Mouse (Mus musculus) cerebellum, postnatal 14 days (tissue): Measurements from ENCODE around the gene Mgat5b.

ENCODE experiments used
- DNase-seq, 2 experiments: peaks; one replicate each; pipeline ENCODE4 v3.0.0; 2021; ENCODE audit warnings: mixed read lengths in 2 of 2

Gene Mgat5b

GRCm38 (mm10) chr11:116982543-116982942 lies 63.9 kb downstream of the Mgat5b start:
- DNase-seq = no peak

GRCm38 (mm10) chr11:116985504-116986385 lies 67.1 kb downstream of the Mgat5b start:
- DNase-seq = peak; percentile 59 to 70

- DNase-seq = peak; percentile 71 to 87
Measured at GRCm38 (mm10) chr11:116988131-116988530, 69.5 kb downstream of the Mgat5b start.

GRCm38 (mm10) chr11:116990231-116990630 lies 71.6 kb downstream of the Mgat5b start:
- no peak for DNase-seq

GRCm38 (mm10) chr11:116991410-116991809 lies 72.7 kb downstream of the Mgat5b start:
- DNase-seq = peak in 1 of 2 experiments; percentile 46

- no peak for DNase-seq
Measured at GRCm38 (mm10) chr11:116991964-116992363, 73.3 kb downstream of the Mgat5b start.

- DNase-seq = peak; percentile 78 to 83
Measured at GRCm38 (mm10) chr11:116994095-116994582, 75.5 kb downstream of the Mgat5b start.

- DNase-seq = no peak
Measured at GRCm38 (mm10) chr11:116996976-116997375, 78.3 kb downstream of the Mgat5b start.

GRCm38 (mm10) chr11:116998935-116999334 lies 80.3 kb downstream of the Mgat5b start:
- no peak for DNase-seq

GRCm38 (mm10) chr11:117000219-117000618 lies 81.6 kb downstream of the Mgat5b start:
- no peak for DNase-seq

GRCm38 (mm10) chr11:117001789-117002188 lies 83.1 kb downstream of the Mgat5b start:
- no peak for DNase-seq

- no peak for DNase-seq
Measured at GRCm38 (mm10) chr11:117003503-117003902, 84.8 kb downstream of the Mgat5b start.

- DNase-seq = no peak
Measured at GRCm38 (mm10) chr11:117004277-117004676, 85.6 kb downstream of the Mgat5b start.

GRCm38 (mm10) chr11:117017462-117017861 lies 98.8 kb downstream of the Mgat5b start:
- DNase-seq = no peak

GRCm38 (mm10) chr11:117018410-117018809 lies 99.7 kb downstream of the Mgat5b start:
- DNase-seq = peak; percentile 92 to 95

- DNase-seq = no peak
Measured at GRCm38 (mm10) chr11:117021026-117021425, 102.4 kb downstream of the Mgat5b start.

GRCm38 (mm10) chr11:117023537-117023936 lies 104.9 kb downstream of the Mgat5b start:
- DNase-seq = no peak

GRCm38 (mm10) chr11:117027681-117028080 lies 109.0 kb downstream of the Mgat5b start:
- no peak for DNase-seq

- peak; percentile 30 to 42 for DNase-seq
Measured at GRCm38 (mm10) chr11:117028861-117029568, 110.4 kb downstream of the Mgat5b start.

- no peak for DNase-seq
Measured at GRCm38 (mm10) chr11:117029569-117029955, 110.9 kb downstream of the Mgat5b start.

- no peak for DNase-seq
Measured at GRCm38 (mm10) chr11:117030018-117030417, 111.4 kb downstream of the Mgat5b start.

- DNase-seq = no peak
Measured at GRCm38 (mm10) chr11:117030471-117031101, 111.9 kb downstream of the Mgat5b start.

- DNase-seq = no peak
Measured at GRCm38 (mm10) chr11:117031249-117031648, 112.6 kb downstream of the Mgat5b start.
